Mouse (Mus musculus) left cerebral cortex, postnatal 10 days (tissue): Measurements from ENCODE around the gene Prkch. TPM values are rescaled to one million over a fixed set of nuclear protein-coding genes. Genes with fewer than 3 reads are reported as not detected.

ENCODE experiments used
- DNase-seq, 2 experiments: peaks; one replicate each; pipeline ENCODE4 v3.0.0; 2021 to 2022; ENCODE audit warnings: low spot score in 2 of 2, mixed read lengths in 1 of 2; ENCODE audit errors: extremely low spot score in 1 of 2
- intact Hi-C: fragments of 180-260 bp; cut with DNase I; formaldehyde crosslinking; loops from one replicate; pipeline ENCODE4 v1.15.1; 2025
- total RNA-seq, 2 experiments: library from RNA; stranded (reverse); gene quantifications; 2 replicates each; pipeline ENCODE4 v1.2.3; 2021

Prkch gene
- total RNA-seq, 2 experiments from 2014 or later: 5.0 to 5.1 TPM

- DNase-seq: no peak
- intact Hi-C loops: no loop called here
Measured at GRCm38 (mm10) chr12:73723887-73724286, 139.3 kb downstream of the Prkch start.

DNA sequence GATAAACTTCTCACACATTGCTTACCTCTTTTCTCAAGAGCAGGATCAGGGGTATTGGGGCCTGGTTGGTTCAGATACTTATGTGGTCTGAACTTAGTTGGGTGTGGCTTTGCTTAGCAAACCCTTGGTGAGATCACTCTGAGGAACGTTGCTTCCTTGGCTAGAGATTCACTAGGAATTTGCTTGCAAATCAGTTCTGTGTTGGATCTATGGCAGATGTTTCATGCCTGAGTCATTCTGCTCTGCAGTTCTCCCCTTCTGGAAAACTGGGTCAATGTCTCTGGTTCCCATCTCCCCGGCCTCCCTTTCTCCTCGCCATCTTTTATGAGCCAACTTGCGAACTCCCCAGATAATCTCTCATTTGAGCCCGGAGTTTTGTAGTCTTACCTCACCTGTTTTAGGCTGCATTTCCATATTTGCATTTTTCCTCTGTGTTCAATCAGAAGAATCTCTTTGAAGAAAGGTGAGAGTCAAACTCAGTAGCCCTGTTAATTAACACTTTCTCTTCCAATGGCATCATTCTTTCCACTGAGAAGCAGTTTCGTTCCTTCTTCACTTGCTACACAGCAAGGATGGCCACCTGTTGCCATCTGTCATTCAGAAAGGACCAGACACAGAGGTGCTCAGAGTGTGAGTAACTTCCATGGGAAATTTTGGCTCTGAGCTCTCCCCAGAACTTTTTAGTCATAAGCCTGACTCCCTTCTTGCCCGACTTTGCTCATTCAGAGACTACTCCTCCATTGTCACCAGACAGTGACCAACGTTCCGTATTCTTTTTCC, 141.4 kb downstream of the Prkch start:
- intact Hi-C loops: no loop called here

DNA sequence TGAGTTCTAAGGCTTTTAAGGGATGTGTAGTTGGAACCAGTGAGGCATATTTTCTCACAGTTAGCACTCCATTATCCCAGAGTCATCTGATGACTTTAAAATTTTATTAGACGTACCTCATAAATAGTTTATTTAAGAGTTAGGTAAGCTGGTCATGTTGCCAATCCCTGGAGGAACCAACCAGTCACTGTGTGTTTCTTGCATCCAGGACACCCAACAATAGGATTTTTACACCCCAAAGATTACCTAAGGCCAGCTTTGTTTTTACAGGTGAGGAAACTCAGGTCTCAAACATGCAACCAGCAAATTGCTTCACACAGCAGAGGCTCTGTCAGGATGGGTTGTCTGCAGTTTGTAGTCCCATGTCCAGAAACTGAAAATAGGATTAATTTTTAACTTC, 142.4 kb downstream of the Prkch start:
- intact Hi-C loops: no loop called here
- DNase-seq: no peak

More for the DNA sequence above, 141.4 kb downstream of the Prkch start:
- DNase-seq: no peak

DNA sequence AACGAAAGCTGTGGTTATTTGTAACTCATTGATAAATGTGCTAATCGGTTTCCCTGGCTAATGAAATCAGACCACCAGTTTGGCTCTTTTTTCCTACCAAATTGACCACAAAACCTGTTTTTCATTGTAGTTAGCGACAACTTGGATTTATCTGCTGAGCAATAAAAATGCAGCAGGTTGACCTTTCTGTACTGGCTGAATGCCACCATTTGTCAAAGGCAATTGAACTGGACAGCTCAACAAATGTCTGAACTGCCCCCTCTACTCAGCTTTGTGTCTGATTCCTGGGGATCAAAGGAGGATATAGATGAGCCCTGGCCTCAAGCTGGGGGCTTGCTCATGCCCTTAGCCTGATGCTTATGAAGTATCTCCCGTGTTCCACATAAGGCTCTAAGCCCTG, 146.0 kb downstream of the Prkch start:
- intact Hi-C loops: no loop called here

GRCm38 (mm10) chr12:73731093-73731492, 146.5 kb downstream of the Prkch start:
- no peak for DNase-seq
- intact Hi-C loops: no loop called here

More for the DNA sequence above, 146.0 kb downstream of the Prkch start:
- DNase-seq: no peak

DNA sequence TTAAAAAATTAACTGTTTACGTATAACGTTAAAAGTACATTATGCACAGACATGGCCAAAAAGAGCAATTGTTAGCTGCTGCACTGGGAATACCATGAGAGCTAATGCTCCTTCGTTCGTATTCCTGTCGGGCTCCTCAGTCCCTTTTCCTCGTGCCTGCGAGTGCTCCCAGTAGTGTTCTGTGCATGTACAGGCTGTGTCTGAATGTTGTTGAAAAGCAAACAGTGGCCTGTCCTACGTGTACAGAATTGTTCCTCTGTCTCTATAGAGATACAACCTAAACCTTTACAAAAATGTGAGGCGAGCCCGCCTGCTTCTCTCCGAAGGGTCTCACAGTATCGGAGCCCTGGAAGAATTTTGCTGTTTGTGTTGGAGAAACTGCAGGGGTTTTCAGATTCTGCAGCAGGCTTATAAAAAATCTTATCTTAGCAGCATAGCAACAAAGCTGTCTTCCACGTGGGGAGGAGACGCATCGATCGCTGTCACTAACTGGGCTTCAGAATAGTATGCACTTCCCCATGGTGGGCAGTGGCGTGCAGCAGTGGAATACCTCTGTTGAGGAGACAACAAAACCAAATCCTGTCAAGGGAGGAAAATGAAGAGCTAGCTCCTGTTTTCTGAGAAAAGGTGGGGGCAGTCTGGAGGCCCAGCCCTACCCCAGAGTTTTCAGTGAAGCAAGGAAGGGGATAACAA, 147.4 kb downstream of the Prkch start:
- intact Hi-C loops: no loop called here
- DNase-seq: no peak

GRCm38 (mm10) chr12:73732862-73733261, 148.3 kb downstream of the Prkch start:
- intact Hi-C loops: no loop called here
- DNase-seq: no peak

DNA sequence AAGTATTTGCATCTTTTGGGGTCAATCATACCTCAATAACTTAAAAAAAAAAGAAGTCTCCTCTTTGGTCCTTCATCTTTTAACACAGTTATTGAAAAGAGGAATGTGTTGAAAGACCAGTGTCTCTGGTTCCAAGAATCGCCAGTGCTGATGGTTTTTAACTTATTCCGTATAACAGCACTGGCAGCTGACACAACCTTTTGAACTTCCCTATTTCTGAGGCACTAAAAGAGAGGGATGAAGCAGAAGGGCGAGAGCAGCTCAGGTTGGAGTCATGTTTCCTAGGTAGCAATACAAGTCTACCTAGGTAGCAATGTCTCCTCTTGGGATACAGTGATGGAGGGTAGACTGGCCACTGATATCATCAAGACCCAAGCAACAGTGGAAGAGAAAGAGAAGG, 152.3 kb downstream of the Prkch start:
- DNase-seq: no peak
- intact Hi-C loops: no loop called here

GRCm38 (mm10) chr12:73739611-73740219, 155.1 kb downstream of the Prkch start:
- DNase-seq: no peak
- intact Hi-C loops: no loop called here

GRCm38 (mm10) chr12:73742577-73742976, 158.0 kb downstream of the Prkch start:
- intact Hi-C loops: no loop called here
- DNase-seq: no peak

- intact Hi-C loops: no loop called here
- no peak for DNase-seq
Measured at GRCm38 (mm10) chr12:73743087-73743486, 158.5 kb downstream of the Prkch start.

- intact Hi-C loops: no loop called here
- no peak for DNase-seq
Measured at GRCm38 (mm10) chr12:73746072-73746471, 161.5 kb downstream of the Prkch start.

GRCm38 (mm10) chr12:73748373-73748772, 163.8 kb downstream of the Prkch start:
- intact Hi-C loops: no loop called here

DNA sequence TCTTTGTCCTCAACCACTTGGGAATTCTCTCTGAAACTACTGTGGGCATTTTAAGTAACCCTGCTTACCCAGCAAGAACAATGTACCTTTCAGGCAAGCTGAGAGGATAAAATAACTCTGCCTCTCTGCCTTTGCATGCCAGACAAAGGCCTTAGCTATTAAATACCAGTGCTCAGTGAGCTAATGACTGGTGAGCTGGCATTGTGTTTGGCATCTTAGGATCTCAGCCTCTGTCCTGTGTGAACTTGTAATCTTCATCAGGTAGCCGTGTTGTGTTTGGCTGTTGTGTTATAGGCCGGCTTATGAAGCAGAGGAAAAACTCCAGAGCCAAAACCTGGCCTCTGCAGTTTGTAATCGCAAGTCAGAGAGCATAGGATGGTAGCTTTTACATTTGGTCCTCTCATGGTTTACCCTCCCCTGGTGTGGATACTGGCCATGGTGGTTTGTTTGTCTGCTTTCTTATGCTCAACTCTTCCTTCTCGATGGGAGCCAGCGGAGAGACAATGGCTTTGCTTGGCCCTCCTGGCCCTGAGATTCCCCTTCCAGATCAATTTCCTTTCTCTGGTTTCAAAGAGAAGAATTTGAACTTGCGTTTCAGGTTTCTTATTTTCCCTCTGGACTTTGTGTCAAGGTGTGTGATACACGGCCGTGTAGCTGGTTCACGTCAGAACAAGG, 170.0 kb downstream of the Prkch start:
- intact Hi-C loops: no loop called here
- DNase-seq: no peak

More at GRCm38 (mm10) chr12:73748373-73748772, 163.8 kb downstream of the Prkch start:
- DNase-seq: no peak

- intact Hi-C loops: no loop called here
- DNase-seq: no peak
Measured at GRCm38 (mm10) chr12:73755646-73756045, 171.1 kb downstream of the Prkch start.

DNA sequence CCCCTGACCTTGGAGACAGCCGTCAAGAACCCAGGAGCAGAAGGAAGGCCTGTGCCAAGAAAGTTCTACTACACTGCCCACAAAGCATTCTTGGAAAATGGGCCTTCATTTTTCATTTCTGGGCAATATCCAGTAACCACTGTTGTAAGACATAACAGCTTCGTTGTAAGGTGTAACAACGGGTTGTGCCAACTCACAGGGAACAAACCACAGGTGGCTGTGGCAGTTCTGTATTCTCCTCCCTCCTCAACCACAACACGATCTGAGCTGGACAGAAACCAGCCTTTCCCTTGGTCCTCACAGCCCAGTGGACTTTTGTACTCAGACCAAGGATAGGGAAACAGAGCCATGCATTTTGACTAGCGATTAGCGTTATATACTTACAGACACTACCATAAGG, 171.9 kb downstream of the Prkch start:
- DNase-seq: no peak
- intact Hi-C loops: no loop called here

DNA sequence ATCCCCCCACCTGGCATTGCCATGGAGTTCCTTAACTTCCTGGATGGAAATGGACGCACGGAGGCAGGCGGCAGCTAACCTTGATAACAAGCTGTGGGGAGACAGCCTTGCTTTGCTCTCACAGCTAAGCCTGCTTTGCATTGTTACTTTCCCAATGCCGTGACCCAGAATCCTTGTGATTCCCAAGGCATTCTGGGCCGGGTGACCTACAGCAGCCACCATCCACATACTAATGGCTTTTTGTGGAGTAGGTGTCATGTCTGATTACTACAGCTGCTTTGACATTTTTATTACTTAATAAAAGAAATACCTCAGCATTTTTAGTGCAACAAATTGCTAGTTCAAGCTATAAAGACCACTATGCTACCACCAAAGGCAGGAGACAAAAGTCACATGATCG, 177.4 kb downstream of the Prkch start:
- no peak for DNase-seq
- intact Hi-C loops: no loop called here

GRCm38 (mm10) chr12:73762762-73763161, 178.2 kb downstream of the Prkch start:
- intact Hi-C loops: no loop called here
- no peak for DNase-seq
